Mouse (Mus musculus): Measurements from ENCODE around the gene C3ar1.
A peak's percentile ranks its signal among the peaks of the same experiment; 100 is the strongest.

- TF ChIP-seq MAX (IDR thresholded peaks at IDR 0.05; ENCODE audit: low read length) (peak; percentile 38; the same call in 1 of the 2 replicates), ZNF384 (IDR thresholded peaks at IDR 0.05; ENCODE audit: low read depth, low read length) (no peak), EP300 (IDR thresholded peaks at IDR 0.05; ENCODE audit: low read length) (peak; percentile 89), CTCF (conservative IDR thresholded peaks at IDR 0.05 in 1 of 2, IDR thresholded peaks at IDR 0.05 in 1 of 2; ENCODE audit: low read depth in 2 of 2, low read length in 2 of 2) (no peak), TCF12 (IDR thresholded peaks at IDR 0.05; ENCODE audit: low read depth, low read length) (peak; percentile 80), JUN (IDR thresholded peaks at IDR 0.05; ENCODE audit: insufficient read depth, low read depth, low read length) (peak; percentile 64; the same call in 1 of the 2 replicates), RCOR1 (conservative IDR thresholded peaks at IDR 0.05; ENCODE audit: low read depth, low read length) (peak; percentile 81), POLR2AphosphoS2 (IDR thresholded peaks at IDR 0.05; ENCODE audit: low read depth, low read length) (no peak), POLR2A (IDR thresholded peaks at IDR 0.05; ENCODE audit: low read depth, low read length) (no peak), PAX5 (IDR thresholded peaks at IDR 0.05; ENCODE audit: low read length) (no peak)
These were observed 18.4 kb downstream of the C3ar1 start for GRCm38 (mm10) chr6:122837539-122837938.

Measured in CH12.LX (cell line).